Mouse (Mus musculus) kidney, adult 2 months (tissue): ENCODE data around the gene Duxbl2.
"Not testable (repeated sequence)": the region's sequence is repeated elsewhere in the genome, so short reads cannot be mapped to it uniquely, and the experiment has no call there.

Experiments used
- CTCF ChIP-seq: fragments of 200-500 bp; conservative IDR thresholded peaks from 2 replicates; pipeline ENCODE4 v1.5.1; 2011; ENCODE audit warnings: low read depth, mild to moderate bottlenecking, control low read depth, low read length, moderate library complexity, mixed read lengths; ENCODE audit not compliant: insufficient read depth, insufficient read length
- POLR2A ChIP-seq: fragments of 200-500 bp; IDR thresholded peaks from one replicate; pipeline ENCODE4 v1.6.1; 2011; ENCODE audit warnings: low read depth, low read length, control low read depth

DNA sequence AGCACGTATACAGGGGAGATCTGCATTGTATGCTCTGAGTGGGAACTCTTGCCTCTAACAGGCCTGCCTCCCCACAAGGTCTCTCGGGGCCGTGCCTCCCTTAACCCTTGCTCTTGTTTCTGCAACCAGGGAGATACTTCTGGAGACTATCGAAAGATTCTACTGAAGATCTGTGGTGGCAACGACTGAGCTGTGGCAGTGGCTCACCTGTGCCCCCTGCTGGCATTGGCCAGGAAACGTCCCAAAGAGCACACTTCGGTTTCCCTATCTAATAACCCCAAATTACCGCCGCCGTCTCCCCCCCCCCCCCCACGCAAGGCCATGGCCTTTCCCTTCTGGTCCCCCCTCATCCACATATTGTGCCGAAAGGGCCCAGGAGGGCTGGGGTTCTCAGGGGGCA lies 47.1 kb downstream of the Duxbl2 start:
- not testable (repeated sequence) for TF ChIP-seq CTCF, POLR2A
